ENCODE assay signal across 9 mouse cellular contexts in the genomic region with DNA sequence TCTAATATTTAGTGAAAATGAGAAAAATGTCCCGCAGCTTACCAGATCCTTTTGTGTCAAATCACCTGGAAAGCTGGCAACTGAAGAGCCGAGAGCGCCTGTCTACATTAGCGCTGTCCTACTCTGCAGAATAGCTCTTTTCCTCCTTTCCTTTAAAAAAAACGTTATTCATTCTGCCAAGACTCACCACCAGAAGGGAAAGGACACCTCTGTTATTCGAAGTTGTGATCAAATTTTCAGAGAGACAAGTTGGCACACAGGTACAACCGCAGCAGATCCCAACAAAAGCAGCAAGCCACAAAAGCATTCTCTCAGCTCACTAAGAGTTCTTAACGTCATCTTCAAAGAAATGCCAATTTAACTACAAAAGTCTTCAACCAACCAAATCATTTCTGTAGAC. TPM values are rescaled to one million over a fixed set of nuclear protein-coding genes. Genes with fewer than 3 reads are reported as not detected.
A peak's percentile ranks its signal among the peaks of the same experiment; 100 is the strongest.
DNase-seq lines count a peak whose midpoint lies in the region; ATAC-seq and TF ChIP-seq lines count a peak whose summit lies in the region.
"Had no signal": no experiment of that assay in that cellular context is flagged by ENCODE, and none has a peak within 500 bp of the region (broad histone marks: within the 10 kb centered on the region; RNA-seq: fewer than 3 reads in every experiment).

No protein-coding gene starts in this region.

- H3K27me3 ChIP-seq in heart, postnatal 0 days (ENCODE audit: control insufficient read depth, insufficient read depth, low read length) = no peaks in the 10 kb centered on the region
- no peaks in the 10 kb centered on the region for H3K27me3 ChIP-seq in embryonic facial prominence, embryonic 13.5 days
- H3K27me3 ChIP-seq in midbrain, postnatal 0 days (ENCODE audit: insufficient read depth, low read length) = no peaks in the 10 kb centered on the region

- intact Hi-C loops in heart, postnatal 14 days (cut with DNase I) = loop anchor here (5.0 to 10.0 kb wide), 4 partner anchors 258 to 521 kb away; a partner anchor contains a TSS

- TF ChIP-seq EP300 in heart, postnatal 0 days (IDR thresholded peaks at IDR 0.05; ENCODE audit: low read depth) = no peak

- H3K4me3 ChIP-seq in heart, postnatal 0 days (ENCODE audit: low read depth, low read length) = peak overlapping the region; percentile 93
- H3K4me3 ChIP-seq in embryonic facial prominence, embryonic 13.5 days = peak overlapping the region; percentile 87
- peak overlapping the region; percentile 91 for H3K4me3 ChIP-seq in midbrain, postnatal 0 days (ENCODE audit: low read depth, low read length)

- no peaks in the 10 kb centered on the region for H3K9me3 ChIP-seq in heart, postnatal 0 days (replicated peaks; ENCODE audit: control insufficient read depth, low read length)
- H3K9me3 ChIP-seq in embryonic facial prominence, embryonic 13.5 days = no peaks in the 10 kb centered on the region; the same call in 1 of the 2 replicates
- no peaks in the 10 kb centered on the region for H3K9me3 ChIP-seq in midbrain, postnatal 0 days (ENCODE audit: low read length)

- 60% methylated on average over 8 of the region's 8 CpGs for WGBS in heart, postnatal 0 days
- WGBS in embryonic facial prominence, embryonic 13.5 days = 66% methylated on average over 8 of the region's 8 CpGs
- 22% methylated on average over 8 of the region's 8 CpGs for WGBS in midbrain, postnatal 0 days

- DNase-seq in heart, postnatal 0 days (ENCODE audit: low spot score) = no peak
- DNase-seq in heart, postnatal 14 days = no peak
- DNase-seq in induced T-regulatory cell, adult 2 months (ENCODE audit: low read depth) = peak; percentile 29
- DNase-seq in midbrain, postnatal 0 days (ENCODE audit: low spot score) = no peak
- no peak for DNase-seq in c-Kit-positive CD71-positive TER-119-positive erythroid progenitor cells, embryonic 14.5 days (ENCODE audit: low spot score)
- DNase-seq in ovary, postnatal 36 days (ENCODE audit: low spot score) = no peak
- DNase-seq in layer of hippocampus, adult 9-11 months = no peak
- DNase-seq: right cerebral cortex, postnatal 4 days had no signal

- peak overlapping the region; percentile 73 for H3K4me2 ChIP-seq in heart, postnatal 0 days (ENCODE audit: low read depth, low read length)
- peak overlapping the region; percentile 87 for H3K4me2 ChIP-seq in embryonic facial prominence, embryonic 13.5 days
- H3K4me2 ChIP-seq in midbrain, postnatal 0 days (ENCODE audit: low read depth, low read length, poor library complexity, severe bottlenecking) = peak overlapping the region; percentile 85

- ATAC-seq in heart, postnatal 0 days (ENCODE audit: insufficient read depth, low read depth) = no peak
- ATAC-seq in embryonic facial prominence, embryonic 13.5 days (ENCODE audit: insufficient number of reproducible peaks, insufficient read depth, low FRiP score, low TSS enrichment, low read depth) = no peak
- no peak for ATAC-seq in midbrain, postnatal 0 days (ENCODE audit: low FRiP score)

- peaks cover 17% of the 10 kb centered on the region for H3K4me1 ChIP-seq in heart, postnatal 0 days (ENCODE audit: control insufficient read depth, insufficient read depth)
- peaks cover 24% of the 10 kb centered on the region for H3K4me1 ChIP-seq in embryonic facial prominence, embryonic 13.5 days
- peaks cover 9% of the 10 kb centered on the region; the same call in 1 of the 2 replicates for H3K4me1 ChIP-seq in midbrain, postnatal 0 days (ENCODE audit: insufficient read depth, low read length)

- H3K27ac ChIP-seq in heart, postnatal 0 days (ENCODE audit: low read depth) = 0 out of 2 replicates have a peak overlapping the region, but pooled peaks have one; percentile 100
- no peak overlapping the region for H3K27ac ChIP-seq in embryonic facial prominence, embryonic 13.5 days
- no peak overlapping the region for H3K27ac ChIP-seq in midbrain, postnatal 0 days (ENCODE audit: low read depth, low read length)

- no peak for TF ChIP-seq CTCF in heart, postnatal 0 days (IDR thresholded peaks at IDR 0.05; ENCODE audit: low read depth)
- TF ChIP-seq CTCF in midbrain, postnatal 0 days (IDR thresholded peaks at IDR 0.05) = no peak

- H3K9ac ChIP-seq in heart, postnatal 0 days (replicated peaks; ENCODE audit: low read depth, low read length) = no peak overlapping the region; the same call in 1 of the 2 replicates
- H3K9ac ChIP-seq in embryonic facial prominence, embryonic 13.5 days = peak overlapping the region; percentile 32; the same call in 1 of the 2 replicates
- H3K9ac ChIP-seq in midbrain, postnatal 0 days (replicated peaks; ENCODE audit: low read length, poor library complexity, severe bottlenecking) = no peak overlapping the region; the same call in 1 of the 2 replicates

- H3K36me3 ChIP-seq in heart, postnatal 0 days (replicated peaks; ENCODE audit: control insufficient read depth, insufficient read depth, low read length) = peaks cover 11% of the 10 kb centered on the region
- peaks cover 25% of the 10 kb centered on the region for H3K36me3 ChIP-seq in embryonic facial prominence, embryonic 13.5 days
- H3K36me3 ChIP-seq in midbrain, postnatal 0 days (ENCODE audit: insufficient read depth, low read length) = no peaks in the 10 kb centered on the region

RNA-seq across cellular contexts. Expression of a gene that starts 4.2 kb away (rescaled TPM):
- total RNA-seq in heart, postnatal 0 days (2014; rRNA removed; ENCODE audit: low replicate concordance) = 28.4 and 39.8 TPM in 2 replicates
- polyA plus RNA-seq in heart, postnatal 0 days (2015; fragmentation: Nextera tagmentation; extraction: Ambion mirVana) = 8.2 and 8.7 TPM in 2 replicates
- 10 to 100 TPM; 31.9 to 34.5 TPM for total RNA-seq in heart, postnatal 14 days (2021)
- 25.9 and 29.5 TPM in 2 replicates for polyA plus RNA-seq in embryonic facial prominence, embryonic 13.5 days (2015; fragmentation: Nextera tagmentation; extraction: Ambion mirVana)
- total RNA-seq in midbrain, postnatal 0 days (2014; rRNA removed) = 40.8 and 55.6 TPM in 2 replicates
- 9.5 and 11.2 TPM in 2 replicates for polyA plus RNA-seq in midbrain, postnatal 0 days (2015; fragmentation: Nextera tagmentation; extraction: Ambion mirVana)
